Mouse (Mus musculus): ENCODE results near the gene Gm49322. TPM values are rescaled to one million over a fixed set of nuclear protein-coding genes. Genes with fewer than 3 reads are reported as not detected.

Gm49322 gene
- total RNA-seq, 2 experiments from 2014 or later, result 2.6 to 3.1 TPM

DNA sequence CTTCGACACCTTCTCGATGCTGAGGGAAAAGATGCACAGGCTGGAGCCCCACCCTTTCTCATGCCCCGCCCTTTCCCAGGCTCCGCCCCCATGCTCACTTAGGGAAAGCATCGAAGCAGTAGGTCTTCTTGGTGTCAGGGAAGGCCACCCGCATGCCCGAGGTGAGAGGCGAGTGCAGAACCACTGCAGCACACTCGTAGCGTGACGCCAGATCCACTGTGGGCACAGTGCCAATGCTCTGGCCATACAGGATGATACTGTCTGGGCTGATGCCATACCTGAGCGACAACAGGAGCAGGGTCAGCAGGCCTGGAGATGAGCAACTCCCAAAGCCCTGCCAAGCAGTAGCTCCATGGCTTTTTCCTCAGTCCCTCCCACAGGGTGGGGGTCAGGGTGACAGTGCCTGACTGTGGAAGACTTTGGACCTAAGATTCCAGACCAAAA, 21.8 kb upstream of the Gm49322 start:
- peak in 1 of 2 experiments; percentile 2 for DNase-seq

DNA sequence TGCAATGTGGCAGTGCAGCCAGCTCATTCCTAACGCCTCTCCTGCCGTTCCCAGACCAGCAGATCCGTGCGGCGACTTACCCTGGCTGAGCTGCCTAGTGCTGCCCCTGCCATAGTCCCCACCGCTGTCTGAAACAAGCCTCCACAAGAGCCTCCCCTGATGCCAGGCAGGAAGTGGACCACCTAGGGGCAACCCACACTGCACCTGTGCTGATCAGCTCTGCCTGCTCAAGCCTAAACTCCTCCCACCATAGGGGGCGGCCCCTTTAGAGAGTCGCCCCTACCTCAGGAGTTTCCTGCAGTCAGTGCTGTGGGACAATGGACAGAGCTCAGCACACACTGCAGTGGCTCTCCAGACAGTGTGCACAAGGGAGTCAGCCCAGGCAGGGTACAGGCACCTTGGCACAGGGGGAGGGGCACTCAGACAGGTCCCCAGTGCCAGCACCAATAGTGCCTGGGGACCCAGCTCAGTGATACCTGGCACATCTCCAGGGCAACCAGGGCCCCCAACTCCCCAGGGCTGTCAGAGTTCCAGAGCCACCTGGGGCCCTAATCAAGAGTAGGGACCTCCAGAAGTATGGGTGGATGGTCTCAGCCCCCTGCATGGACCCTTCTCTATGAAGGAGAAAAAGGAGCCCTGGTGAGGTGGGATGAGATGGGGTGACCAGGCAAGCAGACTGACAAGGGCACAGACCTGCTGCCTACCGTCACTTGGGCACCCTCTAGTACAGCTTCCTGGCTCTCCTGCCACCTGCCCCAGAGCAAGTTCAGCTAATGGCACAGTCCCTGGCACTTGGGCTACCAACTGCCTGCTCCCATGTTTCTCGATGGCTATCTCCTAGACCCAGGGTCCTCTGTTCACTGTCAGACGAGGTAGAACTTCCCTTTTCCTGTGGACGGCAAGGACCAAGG, 20.9 kb upstream of the Gm49322 start:
- peak in 1 of 2 experiments; percentile 4 for DNase-seq

DNA sequence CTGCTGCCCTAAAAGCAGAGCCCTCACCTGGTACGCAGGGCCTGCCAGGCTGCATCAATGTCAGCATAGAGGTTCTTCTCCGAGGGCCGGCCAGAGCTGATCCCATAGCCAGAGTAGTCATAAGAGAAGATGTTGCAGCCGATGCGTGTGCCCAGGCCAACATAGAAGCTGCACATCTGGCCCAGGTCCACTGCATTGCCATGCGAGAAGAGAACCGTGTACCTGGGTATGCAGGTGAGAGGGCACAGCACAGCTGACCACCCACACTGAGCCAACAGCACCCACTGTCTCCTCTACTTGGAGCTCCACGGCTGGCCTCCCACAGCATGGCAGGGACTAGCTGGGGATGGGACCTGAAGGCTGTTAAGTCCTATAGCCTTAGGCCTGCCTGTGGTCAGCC, 20.2 kb upstream of the Gm49322 start:
- DNase-seq, result no peak

DNA sequence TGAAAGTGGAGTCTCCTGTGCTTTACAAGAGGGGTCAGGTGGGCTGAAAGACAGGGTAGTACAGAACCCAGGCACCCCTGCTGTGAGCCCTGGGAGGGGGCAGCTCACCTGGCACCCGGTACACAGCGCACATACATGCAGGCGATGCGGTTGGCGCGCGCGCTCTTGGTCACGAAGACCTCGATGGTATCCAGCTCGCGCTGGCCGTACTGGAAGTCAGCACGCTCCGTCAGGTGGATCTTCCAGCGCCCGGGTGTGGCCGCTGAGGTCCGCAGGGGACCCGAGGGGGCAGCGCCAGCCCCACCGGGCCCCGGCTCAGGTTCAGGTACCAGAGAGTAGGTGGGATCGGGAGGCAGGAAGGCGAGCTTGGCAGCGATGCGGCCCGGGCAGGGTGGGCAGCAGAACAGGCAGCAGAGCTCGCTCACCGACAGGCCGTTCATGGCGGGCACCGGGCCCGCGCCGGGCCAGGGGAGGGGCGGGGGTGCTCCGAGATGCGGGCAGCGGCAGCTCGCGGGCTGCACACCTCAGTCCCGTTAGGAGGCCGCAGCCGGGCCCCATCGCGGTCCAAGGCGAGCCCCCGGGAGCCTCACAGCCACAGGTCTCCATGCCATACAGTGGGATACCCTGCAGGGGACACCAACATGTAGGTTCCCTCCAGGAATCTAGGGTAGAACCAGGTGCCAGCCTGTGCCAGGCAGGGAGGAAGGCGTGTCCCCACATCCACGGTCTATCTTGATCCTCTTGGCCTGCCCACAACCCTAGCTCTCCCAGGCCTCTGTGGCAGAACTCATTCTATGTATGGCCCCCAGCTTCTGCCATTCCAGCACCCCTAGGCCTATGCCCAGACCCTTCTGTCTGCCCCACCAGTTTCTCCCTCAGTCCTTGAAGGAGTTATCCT, 19.2 kb upstream of the Gm49322 start:
- DNase-seq, result no peak

DNA sequence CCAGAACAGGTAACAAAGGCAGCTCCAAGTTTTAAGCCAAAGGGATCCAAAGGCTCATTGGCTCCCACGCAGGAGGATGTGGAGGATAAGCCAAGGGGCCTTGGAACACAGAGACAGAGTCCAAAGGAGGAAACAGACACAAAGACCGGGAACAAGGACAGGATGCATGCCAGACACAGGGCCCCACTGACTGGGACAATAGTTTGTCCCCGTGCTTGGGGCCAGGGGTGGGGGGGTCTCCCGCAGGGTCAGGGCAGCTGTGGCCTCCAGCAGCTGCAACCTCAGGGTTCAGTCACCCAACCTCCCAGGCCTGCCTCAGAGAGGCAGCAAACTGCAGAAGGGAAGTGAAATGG, 18.5 kb upstream of the Gm49322 start:
- DNase-seq, result no peak

DNA sequence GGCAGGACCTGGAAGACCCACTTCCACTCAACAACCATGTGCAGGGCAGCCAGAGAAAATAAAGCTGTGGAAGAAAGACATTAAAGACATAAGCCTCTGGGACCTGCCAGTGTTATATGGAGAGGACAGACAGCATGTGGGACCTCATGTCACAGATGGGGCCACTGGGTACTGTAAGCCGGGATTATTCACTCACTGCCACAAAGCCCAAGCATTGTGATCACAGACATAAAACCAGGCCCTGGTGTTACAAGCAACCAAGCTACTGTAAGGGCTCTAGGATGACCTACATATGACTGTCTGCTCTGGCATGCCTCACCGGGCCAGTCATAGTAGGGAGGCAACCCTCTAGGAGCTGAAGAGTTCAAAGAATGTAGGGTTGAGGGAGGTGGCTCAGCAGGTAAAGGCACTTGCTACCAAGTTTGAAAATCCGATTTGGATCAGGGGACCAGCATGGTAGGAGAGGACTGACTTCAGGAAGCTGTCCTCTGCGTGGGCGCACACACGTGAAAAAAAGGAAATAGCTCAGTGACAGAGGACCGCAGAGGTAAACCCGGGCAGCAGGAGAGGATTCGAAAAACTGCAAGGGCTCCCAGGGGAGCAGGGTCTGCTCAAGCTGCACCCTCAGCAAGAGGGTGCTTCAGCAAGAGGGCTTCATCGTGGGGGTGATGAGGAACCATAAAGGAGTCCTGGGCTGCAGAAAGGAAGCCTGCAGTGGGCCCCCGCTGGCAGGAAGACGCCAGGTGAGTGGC, 16.5 kb upstream of the Gm49322 start:
- no peak for DNase-seq

DNA sequence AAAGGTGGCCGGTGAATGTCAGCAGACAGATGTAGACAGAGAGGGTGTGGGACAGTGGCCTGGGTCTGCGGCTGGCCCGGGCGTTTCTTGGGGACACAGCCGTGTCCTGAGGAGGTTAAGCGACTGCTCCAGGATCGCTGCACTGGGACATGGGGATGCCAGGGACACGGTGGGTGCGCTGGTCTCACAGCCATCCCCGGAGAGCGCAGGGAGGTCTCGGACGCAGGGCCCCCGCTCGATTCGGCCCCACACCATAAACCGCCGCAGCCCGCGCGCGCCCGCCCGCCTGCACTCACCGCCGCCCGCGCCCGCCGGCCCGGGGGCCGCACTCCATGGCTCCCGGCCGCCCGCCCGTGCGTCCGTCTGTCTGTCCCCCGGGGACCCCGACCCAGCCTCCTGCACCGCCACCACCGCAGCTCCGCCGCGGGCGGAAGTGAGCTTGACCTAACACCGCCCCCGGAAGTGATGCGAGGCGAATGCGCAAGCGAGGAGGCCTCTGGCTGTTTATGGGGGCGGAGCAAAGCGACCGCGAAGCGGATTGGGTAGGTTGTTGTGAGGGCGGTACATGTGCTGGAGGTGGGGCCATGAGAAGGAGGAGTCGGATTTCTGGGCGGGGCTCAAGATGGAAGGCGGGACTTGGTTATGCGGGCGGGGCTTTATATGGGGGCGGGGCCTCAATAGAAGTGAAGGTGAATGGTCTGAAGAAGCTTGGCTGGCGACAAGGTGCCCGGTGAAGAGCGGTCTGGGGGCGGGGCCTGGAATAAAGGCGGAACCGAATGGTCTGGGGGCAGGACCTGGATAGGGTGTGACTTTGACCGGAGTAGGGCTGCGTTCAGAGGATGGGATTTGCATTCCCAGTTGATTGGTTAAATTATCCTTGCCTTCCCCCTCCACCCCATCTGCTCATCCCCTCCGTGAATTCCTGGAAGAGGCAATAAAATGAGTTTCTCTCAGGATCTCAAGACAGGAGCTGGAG, 15.7 kb upstream of the Gm49322 start, which contains the start of gene Abhd17a:
Abhd17a (minus strand) TSS at position 463 of the 976 bp plus-strand sequence.
- peak; percentile 92 to 93 for DNase-seq

DNA sequence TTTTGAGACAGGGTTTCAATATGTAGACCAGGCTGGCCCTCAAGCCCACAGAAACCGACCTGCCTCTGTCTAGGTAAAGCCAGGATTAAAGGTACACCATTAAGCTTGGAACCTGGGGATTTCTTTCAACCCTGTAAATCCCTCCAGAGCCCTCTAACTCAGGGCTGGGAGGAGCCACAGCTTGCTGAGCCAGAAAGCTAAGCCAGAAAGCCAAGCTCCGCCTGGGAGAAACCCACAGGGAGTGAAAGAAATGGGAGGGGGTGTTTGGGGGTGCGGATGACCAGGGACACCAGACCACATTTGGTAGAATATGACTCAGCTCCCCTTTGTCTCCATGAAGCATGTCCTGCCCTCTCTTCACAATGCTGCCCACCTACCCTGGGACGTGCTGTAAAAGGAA, 9.5 kb upstream of the Gm49322 start:
- no peak for DNase-seq

DNA sequence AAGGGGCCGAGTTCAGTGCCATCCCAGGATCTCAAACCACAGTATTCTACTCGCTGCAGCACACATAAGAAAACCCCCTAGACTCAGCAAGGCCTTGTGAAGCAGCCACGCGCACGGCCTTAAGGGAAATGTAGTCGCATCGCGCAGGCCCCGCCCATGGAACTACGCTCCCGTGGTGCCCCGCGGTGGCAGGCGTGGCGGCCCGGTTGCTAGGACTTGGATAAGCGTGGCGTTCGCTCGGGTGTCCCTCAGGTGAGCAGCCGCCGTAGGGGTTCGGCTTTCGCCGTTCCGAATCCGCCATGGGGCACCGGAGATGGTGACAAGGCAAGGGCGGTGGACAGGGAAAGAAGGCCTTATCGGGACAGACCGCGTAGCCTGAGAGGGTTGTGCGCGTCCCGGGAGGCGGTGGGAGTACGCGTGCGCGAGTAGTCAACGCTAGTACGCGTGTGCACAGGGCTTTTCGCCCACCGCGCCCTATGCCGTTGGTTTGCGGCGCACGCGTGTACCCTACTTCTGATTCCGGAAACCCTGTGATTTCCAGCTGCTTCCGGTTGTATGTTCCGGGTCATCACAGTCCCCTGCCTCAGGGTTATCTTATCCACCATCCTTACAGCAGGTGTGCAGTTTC, 3.0 kb upstream of the Gm49322 start, which contains the start of the genes Scamp4 and Adat3:
Scamp4 (plus strand) TSS at position 175 of the 628 bp plus-strand sequence.
Adat3 (plus strand) TSS at position 183 of the 628 bp plus-strand sequence.
- DNase-seq, result peak; percentile 97 to 98

DNA sequence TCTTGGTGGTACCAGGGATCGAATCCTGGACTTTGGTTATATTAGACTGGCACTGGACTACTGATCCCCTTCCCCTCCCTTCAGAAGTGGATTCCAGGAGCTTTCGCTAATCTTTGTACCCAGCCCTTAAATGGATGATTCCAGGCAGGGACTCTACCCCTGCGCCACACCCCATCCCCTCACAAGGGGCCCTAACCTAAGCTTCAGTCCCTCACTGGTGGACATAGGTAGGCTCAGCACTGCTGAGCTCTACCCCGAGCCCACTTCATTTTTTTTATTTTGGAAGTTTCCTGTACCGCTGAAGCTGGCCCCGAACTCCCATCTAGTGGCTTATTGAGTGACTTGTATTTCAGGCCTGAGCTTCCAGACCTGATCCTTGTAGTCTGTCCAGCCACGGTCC, 2.5 kb upstream of the Gm49322 start:
- no peak for DNase-seq

DNA sequence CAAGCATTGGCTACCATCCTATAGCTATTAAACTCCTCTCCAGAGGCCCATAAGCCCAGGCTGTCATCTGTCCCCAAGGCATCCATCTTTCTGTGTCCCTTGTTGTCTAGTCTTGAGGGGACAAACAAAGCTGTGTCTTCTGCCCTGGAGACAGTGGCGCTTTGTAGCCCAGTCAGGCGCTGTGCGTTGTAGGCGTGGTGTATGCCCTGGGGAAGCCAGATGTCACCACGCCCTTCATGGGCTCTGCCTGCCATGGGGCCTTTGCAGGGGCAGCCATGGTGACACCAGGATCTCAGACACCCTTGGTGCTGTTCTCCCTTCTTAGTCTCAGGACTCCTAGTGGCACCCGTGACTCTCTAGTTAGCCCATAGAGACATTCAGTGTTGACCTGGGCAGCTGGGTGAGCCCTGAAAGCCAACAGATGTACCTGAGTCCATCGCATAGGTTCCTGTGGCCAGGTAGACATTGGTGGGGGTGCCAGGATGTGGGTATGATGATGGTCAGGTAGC, 1.8 kb upstream of the Gm49322 start:
- no peak for DNase-seq

DNA sequence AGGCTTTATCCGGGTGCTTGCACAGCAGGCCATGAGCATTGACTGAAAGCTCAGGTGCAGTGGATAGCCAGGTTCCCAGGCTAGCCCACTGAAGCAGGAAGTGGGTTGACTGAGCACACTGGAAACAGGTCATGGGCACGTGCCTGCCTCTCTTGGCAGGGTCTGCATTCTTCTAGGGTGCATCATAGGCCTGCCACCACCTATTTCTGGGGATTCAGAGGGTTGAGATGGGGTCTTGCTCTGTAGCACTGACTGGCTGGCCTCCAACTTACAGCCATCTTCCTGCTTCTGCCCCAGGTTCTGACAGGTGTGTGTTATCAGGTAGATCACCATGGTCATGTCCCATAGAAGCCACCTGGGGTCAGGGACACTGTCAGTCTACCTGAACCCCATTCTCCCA, 833 bp upstream of the Gm49322 start:
- no peak for DNase-seq

DNA sequence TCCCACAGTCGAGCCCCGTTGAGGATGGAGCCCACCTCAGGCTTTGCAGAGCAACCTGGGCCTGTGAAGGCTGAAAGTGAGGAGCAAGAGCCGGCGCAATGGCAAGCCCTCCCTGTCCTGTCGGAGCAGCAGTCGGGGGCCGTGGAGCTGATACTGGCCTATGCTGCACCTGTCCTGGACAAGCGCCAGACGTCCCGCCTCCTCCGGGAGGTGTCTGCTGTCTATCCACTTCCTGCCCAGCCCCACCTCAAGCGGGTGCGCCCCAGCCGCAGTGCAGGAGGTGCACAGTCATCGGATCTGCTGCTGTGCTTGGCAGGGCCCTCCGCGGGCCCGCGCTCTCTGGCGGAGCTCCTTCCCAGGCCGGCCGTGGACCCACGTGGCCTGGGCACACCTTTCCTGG, 485 bp downstream of the Gm49322 start:
- DNase-seq, result no peak

DNA sequence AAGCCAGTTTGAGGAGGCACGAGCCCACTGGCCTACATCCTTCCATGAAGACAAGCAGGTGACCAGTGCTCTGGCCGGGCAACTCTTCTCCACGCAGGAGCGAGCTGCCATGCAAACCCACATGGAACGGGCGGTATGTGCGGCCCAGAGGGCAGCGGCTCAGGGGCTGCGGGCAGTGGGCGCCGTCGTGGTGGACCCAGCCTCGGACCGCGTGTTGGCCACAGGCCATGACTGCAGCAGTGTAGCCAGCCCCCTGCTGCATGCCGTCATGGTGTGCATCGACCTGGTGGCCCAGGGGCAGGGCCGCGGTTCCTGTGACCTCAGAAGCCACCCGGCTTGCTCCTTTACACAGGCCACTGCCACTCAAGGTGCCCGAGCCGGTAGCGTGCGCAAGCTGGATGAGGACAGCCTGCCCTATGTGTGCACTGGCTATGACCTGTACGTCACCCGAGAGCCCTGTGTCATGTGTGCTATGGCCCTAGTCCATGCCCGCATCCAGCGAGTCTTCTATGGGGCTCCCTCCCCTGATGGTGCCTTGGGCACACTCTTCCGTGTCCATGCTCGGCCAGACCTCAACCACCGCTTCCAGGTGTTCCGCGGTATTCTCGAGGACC, 1.0 kb downstream of the Gm49322 start:
- DNase-seq, result no peak

DNA sequence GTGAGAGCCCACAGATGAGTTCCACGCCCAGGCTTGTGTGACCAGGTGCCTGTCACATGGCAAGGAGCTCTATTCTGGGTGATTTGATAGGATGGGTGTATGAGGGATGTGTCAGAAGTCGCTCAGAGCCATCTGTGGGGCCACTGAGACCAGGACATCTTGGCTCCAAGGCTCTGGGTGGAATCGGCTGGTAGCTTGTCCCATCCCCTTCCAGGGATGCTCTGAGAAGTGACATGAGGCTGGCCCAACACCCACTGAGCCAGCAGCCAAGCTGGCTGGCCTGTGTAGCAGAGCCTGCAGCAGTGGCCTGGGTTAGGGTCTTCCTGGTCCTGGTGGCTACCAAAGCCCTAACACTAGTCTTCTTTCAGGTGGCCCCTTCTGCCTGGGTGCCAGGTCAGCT, 2.6 kb downstream of the Gm49322 start:
- no peak for DNase-seq

DNA sequence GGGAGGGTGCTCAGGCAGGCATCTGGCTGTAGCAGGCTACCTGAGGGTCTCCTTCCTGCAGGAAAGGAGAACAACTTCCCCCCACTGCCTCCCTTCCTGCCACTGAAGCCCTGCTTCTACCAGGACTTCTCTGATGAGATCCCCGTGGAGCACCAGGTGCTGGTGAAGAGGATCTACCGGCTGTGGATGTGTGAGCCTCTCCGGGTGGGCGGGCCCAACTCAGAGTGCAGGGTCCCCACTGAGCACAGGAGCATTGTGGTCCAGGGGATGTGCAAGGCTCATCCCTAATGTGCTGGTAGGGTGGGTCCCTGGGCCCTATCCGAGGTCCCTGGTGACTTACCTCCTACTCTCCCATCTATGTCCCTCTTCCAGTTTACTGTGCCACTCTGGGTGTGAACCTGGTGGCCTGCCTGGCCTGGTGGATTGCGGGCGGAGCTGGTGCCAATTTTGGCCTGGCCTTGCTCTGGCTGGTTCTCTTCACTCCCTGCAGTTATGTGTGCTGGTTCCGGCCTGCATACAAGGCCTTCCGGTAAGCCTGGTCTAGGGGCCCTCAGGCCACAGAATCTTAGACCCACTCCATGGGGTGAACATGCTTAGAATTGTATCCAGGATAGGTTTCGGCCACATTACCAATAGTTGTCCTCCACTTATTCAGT, 3.6 kb downstream of the Gm49322 start:
- no peak for DNase-seq

DNA sequence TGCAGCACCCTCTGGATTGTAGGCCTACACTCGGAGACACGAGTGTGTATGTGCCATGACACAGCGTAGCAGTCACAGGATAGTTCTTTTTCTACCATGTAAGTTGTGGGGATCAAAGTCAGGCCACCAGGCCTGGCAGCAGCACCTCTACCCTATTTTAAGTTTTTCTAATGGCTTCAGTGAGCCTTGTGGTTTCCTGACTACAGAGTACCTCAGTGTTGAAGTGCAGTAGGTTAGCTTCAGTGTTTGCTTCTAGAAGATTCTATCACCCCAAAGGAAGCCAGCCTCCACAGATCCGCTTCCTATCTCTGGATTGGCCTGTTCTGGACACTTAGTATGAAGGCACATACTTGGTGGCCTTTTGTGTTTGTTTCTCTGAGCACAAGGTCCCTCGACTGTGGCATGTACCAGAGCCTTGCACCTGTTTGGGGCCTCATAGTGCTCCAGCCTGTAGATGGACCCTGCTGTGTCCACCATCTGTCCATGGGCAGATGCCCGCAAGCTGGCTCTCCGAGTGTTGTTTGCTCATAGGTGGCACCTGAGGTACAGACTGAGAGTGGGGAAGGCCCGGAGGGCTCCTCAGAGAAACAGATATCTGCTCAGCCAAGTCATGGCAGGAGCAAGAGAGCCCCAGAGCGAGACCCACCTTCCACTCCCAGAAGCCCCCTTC, 4.4 kb downstream of the Gm49322 start:
- no peak for DNase-seq

DNA sequence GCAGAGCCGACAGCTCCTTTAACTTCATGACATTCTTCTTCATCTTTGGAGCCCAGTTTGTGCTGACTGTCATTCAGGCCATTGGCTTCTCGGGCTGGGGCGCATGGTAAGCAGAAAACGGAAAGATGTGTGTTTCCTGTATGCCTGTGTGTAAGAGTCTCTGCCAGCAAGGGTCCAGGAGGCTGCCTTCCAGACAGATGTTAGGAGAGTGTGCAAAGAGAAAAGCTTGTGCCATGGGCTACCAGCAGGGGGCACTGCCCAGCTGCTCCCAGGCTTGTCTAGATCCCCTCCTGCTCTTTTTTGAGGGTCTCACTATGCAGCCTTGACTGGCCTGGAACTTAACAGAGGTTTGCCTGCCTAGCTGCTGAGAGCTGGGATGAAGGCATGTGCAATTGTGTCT, 5.2 kb downstream of the Gm49322 start:
- DNase-seq, result no peak

DNA sequence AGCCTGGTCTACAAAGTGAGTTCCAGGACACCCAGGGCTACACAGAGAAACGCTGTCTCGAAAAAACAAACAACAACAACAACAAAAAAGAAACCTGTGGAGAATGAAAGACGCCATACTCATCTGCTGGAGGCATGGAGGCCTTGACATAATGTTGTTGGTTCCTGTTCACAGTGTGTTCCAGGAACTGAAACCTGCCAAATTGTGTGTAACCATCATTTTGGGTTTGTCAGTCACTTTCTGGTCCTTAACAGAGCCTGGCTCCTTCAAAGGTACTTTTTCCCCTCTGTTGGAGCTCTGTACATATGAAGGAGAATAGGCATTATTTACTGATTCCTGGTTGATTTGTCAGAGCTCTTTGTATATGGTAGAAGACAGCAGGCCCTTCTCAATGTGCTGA, 6.1 kb downstream of the Gm49322 start:
- DNase-seq, result no peak
